Mouse (Mus musculus): Measurements from ENCODE around the gene Stk11.

DNA sequence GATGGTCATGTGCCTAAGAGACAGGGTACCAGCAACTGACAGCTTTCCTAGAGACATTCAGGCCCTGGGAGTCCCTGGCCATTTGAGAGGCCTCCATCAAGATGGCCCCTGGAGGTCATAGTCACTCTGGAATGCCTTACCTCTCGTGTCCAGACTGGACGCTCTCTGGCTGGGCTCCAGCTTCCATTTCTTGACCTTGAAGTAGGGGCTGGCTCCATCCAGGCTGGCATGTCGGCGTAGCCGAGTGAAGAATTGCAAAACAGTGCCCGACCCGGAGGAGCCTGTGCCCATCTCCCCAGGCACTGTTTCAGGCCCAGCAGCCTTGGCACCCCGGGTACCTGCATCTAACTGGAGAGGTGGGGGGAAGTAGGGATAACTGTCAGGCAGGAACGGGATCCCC, 18.8 kb downstream of the Stk11 start:
- TF ChIP-seq EP300 (IDR thresholded peaks at IDR 0.05; ENCODE audit: low read depth) (no peak), CTCF (IDR thresholded peaks at IDR 0.05; ENCODE audit: low read depth) (no peak)
